Mouse (Mus musculus) forebrain, embryonic 10.5 days (tissue): ENCODE measurements at regions not wholly inside any gene's neighbourhood (a gene's known extent, or its start where the extent isn't known, plus 50 kb on each side); places are given as distances from the start of the nearest gene placed in this dataset.
"Not testable (repeated sequence)": the region's sequence is repeated elsewhere in the genome, so short reads cannot be mapped to it uniquely, and the experiment has no call there.

ENCODE experiments used
- DNase-seq: peaks from one replicate; pipeline ENCODE4 v3.0.0-alpha.2; 2017; ENCODE audit warnings: low spot score; ENCODE audit errors: extremely low spot score
- H3K27ac ChIP-seq: fragments of 300-500 bp; sonication (generic); 2 replicates; pipeline ENCODE4 v1.5.1; 2016; ENCODE audit warnings: mild to moderate bottlenecking
- H3K27me3 ChIP-seq: fragments of 300-500 bp; sonication (generic); 2 replicates; pipeline ENCODE4 v1.6.1; 2016; ENCODE audit warnings: mild to moderate bottlenecking; ENCODE audit not compliant: poor library complexity, severe bottlenecking
- H3K36me3 ChIP-seq: fragments of 300-500 bp; sonication (generic); replicated peaks from 2 replicates; pipeline ENCODE4 v1.6.1; 2016; ENCODE audit warnings: mild to moderate bottlenecking, moderate library complexity
- H3K4me1 ChIP-seq: fragments of 300-500 bp; sonication (generic); 2 replicates; pipeline ENCODE4 v1.6.1; 2016
- H3K4me3 ChIP-seq: fragments of 300-500 bp; sonication (generic); 2 replicates; pipeline ENCODE4 v1.5.1; 2016; ENCODE audit warnings: mild to moderate bottlenecking, moderate library complexity
- H3K9me3 ChIP-seq: fragments of 300-500 bp; sonication (generic); 2 replicates; pipeline ENCODE4 v1.6.1; 2016; ENCODE audit warnings: mild to moderate bottlenecking, moderate library complexity
- WGBS: fragments of 180-500 bp; shearing (Covaris S2); methylation state at CpG from one replicate; pipeline ENCODE4 v1.1.7; 2016; 5-methylcytosine and 5-hydroxymethylcytosine counted together

DNA sequence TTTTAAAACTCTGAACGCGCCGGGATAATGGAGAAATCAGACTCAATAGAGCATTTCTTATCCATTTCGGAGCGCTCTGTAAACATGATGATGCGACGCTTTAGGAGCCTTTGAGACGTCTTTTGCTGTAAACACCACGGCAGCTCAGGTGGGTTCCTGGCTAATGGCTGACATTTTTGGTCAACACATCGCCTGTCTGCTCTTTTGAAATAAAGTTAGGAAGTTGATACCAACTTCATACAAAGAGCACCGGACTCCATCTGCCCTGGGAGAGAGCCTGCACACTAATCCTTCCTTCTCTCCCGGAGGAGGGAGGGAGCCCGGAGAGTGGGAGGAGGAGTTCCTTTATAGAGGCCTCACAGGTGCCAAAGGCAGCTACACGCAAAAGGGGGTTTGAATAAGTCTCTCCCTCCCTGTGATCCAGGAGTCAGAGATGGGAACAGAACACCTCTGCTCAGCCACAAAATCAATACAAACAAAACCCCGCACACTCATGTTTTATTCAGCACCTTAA is 63.8 kb upstream of the Srsf6 start:
- peak; percentile 31 for DNase-seq
- WGBS, result 2% methylated on average over 15 of the region's 15 CpGs

DNA sequence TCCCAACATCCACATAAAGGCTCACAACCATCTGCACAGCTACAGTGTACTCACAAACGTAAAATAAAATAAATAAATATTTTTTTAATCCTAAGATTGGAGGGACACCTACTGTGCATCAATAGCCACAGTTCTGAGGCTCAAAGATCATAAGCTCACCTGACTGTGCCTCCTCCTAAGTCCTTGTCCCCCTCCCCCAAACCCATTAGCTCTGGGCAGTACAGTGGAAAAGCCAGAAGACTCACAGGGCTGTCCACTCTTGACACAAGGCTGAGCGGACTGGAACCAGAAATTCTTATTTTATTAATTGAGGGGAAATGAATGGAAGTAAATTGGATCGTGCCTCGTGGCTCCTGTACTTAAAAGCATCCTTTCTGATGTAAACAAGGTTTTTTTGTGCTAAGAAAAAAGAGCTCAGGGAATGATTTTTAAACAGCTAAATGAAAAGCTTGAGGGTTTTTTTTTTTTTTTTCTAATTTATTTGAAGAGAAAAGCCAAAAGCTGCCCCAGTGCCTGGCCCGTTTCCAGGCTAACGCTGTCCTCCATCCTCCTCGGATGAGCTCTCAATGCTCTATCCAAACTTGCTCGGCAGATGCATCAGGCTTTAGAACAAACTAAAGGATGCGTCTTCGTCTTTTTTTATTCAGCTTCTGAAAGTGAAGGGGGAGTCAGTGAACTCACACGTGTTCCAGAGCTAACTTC is 64.6 kb upstream of the Srsf6 start:
- Histone ChIP-seq H3K27ac (no peak overlapping the region), H3K27me3 (peaks cover 10% of the 10 kb centered on the region; the same call in 1 of the 2 replicates), H3K9me3 (no peaks in the 10 kb centered on the region), H3K36me3 (no peaks in the 10 kb centered on the region), H3K4me1 (peaks cover 15% of the 10 kb centered on the region), H3K4me3 (peak overlapping the region; percentile 54)
- 15% methylated on average over 11 of the region's 11 CpGs for WGBS
- no peak for DNase-seq

More for the DNA sequence above, 63.8 kb upstream of the Srsf6 start:
- H3K9me3 ChIP-seq, result no peaks in the 10 kb centered on the region
- H3K4me3 ChIP-seq, result peak overlapping the region; percentile 54
- H3K27ac ChIP-seq, result no peak overlapping the region; the same call in 1 of the 2 replicates
- H3K4me1 ChIP-seq, result peaks cover 15% of the 10 kb centered on the region
- peaks cover 10% of the 10 kb centered on the region; the same call in 1 of the 2 replicates for H3K27me3 ChIP-seq
- no peaks in the 10 kb centered on the region for H3K36me3 ChIP-seq

DNA sequence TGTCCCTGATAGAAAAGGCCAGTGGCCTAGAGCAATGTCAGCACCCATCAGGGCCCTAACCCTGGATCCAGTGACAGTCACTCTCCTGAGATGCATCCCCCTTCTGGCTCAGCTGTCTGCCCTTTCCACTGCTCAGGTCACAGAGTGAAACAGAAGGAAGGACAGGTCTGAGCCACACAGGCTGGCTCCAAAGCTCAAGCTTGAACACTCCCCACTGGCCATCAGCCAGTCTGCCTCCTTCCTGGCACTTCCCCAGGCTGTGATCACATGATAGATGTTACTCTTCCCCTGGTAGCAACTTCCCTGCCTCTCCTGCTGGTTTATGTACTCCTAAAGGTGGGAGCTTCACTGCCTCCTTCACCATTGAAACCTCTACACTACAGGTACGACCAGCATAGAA is 66.8 kb upstream of the Srsf6 start:
- no peaks in the 10 kb centered on the region for H3K36me3 ChIP-seq
- no peak overlapping the region for H3K4me3 ChIP-seq
- peaks cover 8% of the 10 kb centered on the region; the same call in 1 of the 2 replicates for H3K27me3 ChIP-seq
- no peak overlapping the region for H3K27ac ChIP-seq
- no peaks in the 10 kb centered on the region for H3K9me3 ChIP-seq
- WGBS, result 75% methylated on average over 1 of the region's 1 CpGs
- H3K4me1 ChIP-seq, result peaks cover 15% of the 10 kb centered on the region
- DNase-seq, result no peak

DNA sequence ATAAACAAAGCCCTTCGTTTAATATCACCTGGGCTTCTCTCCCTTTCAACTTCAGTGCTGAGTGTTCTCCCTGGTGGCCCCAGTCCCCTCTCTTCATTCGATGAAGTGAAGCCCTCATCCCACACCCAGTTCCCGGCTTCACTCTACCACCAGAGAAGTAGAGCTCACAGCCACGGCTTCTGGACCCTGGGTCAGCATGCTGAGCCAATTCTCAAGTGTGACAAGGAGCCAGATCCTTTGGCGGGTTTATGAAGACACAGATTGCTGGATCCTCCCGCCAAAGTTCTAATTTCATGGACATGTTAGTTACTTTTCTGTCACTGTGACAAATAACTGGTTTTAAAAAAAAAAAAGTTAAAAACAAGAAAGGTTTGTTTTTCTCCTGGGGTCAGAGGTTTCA is 76.7 kb upstream of the Srsf6 start:
- Histone ChIP-seq H3K27me3 (no peaks in the 10 kb centered on the region), H3K27ac (no peak overlapping the region), H3K36me3 (no peaks in the 10 kb centered on the region), H3K9me3 (no peaks in the 10 kb centered on the region), H3K4me1 (peaks cover 9% of the 10 kb centered on the region; the same call in 1 of the 2 replicates), H3K4me3 (no peak overlapping the region)
- 79% methylated on average over 6 of the region's 6 CpGs for WGBS
- no peak for DNase-seq

DNA sequence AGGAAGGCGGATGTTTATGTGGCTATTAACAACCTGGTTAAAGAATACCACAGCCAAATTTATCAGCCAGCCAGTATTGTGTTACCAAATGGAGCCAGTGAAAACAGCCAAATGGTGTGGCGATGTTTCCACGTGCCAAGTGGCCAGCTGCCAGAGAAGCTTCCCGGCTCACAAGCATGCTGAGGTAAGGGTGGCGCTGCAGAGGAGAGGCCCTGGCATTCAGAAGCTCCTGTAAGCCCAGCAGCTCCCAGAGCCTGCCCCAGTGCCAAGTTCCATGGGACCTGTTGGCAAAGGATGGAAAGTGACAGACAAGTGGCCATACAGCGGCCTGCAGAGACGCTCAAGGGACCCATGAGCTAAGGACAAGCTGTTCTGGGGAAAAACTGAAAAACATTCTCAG is 77.8 kb upstream of the Srsf6 start:
- Histone ChIP-seq H3K4me1 (peaks cover 9% of the 10 kb centered on the region; the same call in 1 of the 2 replicates), H3K27me3 (no peaks in the 10 kb centered on the region), H3K27ac (no peak overlapping the region), H3K4me3 (no peak overlapping the region), H3K36me3 (no peaks in the 10 kb centered on the region), H3K9me3 (no peaks in the 10 kb centered on the region)
- WGBS, result 88% methylated on average over 7 of the region's 7 CpGs
- no peak for DNase-seq

DNA sequence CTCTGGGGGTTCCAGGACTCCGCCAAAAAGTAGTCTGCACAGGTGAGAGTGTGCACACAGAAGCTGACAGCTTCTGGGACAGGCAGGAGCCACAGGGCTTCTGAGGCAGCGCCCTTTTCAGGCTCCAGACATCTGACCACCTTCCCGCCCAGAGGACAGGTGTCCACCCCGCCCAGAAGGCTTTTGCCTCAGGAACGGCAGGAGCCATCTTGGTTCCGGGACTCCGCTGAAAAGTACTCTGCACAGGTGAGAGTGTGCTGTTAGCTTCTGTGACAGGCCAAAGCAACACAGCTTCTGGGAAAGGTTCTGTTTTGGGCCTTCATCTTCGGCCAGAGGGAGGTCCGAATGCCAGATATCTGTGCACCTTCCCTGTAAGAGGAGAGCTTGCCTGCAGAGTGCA is 89.6 kb upstream of the Srsf6 start:
- H3K27ac ChIP-seq, H3K4me1 ChIP-seq, DNase-seq, H3K36me3 ChIP-seq, H3K9me3 ChIP-seq, H3K27me3 ChIP-seq, H3K4me3 ChIP-seq: not testable (repeated sequence)
- 90% methylated on average over 9 of the region's 9 CpGs for WGBS

DNA sequence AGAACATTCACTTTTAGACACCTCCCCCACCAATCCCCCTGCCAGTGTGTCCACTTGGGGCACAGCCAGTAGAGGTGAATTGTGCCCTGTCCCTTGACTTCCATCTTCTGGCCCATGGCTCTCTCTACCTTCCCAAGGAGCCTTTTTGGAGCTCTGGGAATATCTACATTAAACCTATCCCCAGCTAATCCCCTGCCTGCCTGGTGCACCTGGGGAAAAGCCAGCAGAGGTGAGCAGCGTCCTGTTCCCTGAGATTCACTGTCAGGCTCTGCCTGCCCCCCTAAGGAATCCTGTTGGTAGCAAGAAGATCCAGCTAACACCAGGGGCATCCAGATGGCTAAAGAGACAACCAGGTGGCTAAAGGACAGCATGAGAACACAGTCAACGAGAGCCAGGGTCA is 93.6 kb upstream of the Srsf6 start:
- no peak for DNase-seq
- Histone ChIP-seq H3K4me1 (peaks cover 7% of the 10 kb centered on the region), H3K27ac (no peak overlapping the region), H3K9me3 (no peaks in the 10 kb centered on the region), H3K36me3 (no peaks in the 10 kb centered on the region), H3K27me3 (no peaks in the 10 kb centered on the region), H3K4me3 (no peak overlapping the region)
- WGBS, result 52% methylated on average over 2 of the region's 2 CpGs

DNA sequence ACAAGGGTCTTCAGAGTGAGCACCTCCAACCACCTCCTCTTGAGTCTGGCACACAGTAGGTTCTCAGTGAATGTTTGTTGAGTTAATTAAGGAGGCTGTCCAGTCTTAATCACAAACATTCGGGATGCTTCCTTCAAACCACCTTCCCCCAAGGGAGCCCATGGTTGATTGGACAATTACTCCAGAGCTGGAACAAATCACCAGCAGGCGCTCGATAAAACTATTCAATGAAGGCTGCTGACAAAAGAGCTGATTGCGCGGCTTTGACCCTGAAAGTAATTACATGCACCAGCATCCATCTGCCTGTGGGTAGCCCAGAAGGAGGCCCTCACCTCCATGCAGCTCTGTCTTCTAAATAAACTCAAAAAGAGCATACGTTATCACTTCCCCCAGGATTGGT is 97.6 kb upstream of the Srsf6 start:
- no peak for DNase-seq
- peaks cover 7% of the 10 kb centered on the region for H3K4me1 ChIP-seq
- no peaks in the 10 kb centered on the region for H3K36me3 ChIP-seq
- no peak overlapping the region for H3K4me3 ChIP-seq
- 55% methylated on average over 6 of the region's 6 CpGs for WGBS
- H3K27me3 ChIP-seq, result no peaks in the 10 kb centered on the region
- no peak overlapping the region for H3K27ac ChIP-seq
- H3K9me3 ChIP-seq, result no peaks in the 10 kb centered on the region

DNA sequence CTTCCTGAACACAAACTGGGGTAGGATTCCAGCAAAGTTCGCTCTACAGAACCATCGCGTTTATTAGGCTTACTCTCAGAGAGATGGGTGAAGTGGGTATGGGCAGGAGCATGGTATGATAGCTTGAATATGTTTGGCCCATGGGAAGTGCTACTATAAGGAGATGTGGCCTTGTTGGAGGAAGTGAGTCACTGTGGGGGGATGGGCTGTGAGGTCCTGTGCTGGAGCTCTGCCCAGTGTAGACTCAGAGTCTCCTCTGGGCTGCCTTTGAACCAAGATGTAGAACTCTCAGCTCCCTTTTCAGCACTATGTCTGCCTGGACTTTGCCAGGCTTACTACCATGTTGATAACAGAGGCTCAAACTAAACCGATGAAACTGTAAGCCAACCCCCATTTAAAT is 112.5 kb upstream of the Srsf6 start:
- Histone ChIP-seq H3K36me3 (no peaks in the 10 kb centered on the region), H3K4me3 (no peak overlapping the region), H3K27ac (no peak overlapping the region), H3K27me3 (no peaks in the 10 kb centered on the region), H3K9me3 (no peaks in the 10 kb centered on the region), H3K4me1 (0 out of 2 replicates have a peak, but pooled peaks cover 2% of the 10 kb centered on the region)
- no peak for DNase-seq
- WGBS, result 95% methylated on average over 4 of the region's 4 CpGs

DNA sequence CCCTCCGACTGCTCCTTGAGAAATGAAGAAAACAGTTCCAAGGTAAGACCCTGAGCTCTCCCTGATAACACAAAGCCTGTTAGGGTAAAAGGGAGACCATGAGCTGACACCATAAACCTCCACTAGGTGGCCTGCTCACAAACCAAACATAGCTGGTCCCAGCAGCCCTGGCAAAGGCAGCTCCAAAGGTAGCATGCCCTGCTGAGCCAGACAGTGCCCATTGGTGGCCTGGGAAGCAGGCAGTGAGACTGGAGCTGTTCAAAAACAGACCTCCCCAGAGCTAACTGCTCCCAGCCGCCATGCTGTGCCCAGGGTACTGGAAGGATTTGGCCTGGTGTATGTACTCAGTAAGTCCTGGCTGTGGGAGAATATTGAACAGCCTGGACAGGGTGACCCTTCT is 117.1 kb upstream of the Srsf6 start:
- Histone ChIP-seq H3K9me3 (no peaks in the 10 kb centered on the region), H3K27ac (no peak overlapping the region), H3K36me3 (no peaks in the 10 kb centered on the region), H3K4me3 (no peak overlapping the region), H3K27me3 (no peaks in the 10 kb centered on the region), H3K4me1 (0 out of 2 replicates have a peak, but pooled peaks cover 2% of the 10 kb centered on the region)
- 44% methylated on average over 2 of the region's 2 CpGs for whole genome bisulfite sequencing
- peak; percentile 29 for DNase-seq

DNA sequence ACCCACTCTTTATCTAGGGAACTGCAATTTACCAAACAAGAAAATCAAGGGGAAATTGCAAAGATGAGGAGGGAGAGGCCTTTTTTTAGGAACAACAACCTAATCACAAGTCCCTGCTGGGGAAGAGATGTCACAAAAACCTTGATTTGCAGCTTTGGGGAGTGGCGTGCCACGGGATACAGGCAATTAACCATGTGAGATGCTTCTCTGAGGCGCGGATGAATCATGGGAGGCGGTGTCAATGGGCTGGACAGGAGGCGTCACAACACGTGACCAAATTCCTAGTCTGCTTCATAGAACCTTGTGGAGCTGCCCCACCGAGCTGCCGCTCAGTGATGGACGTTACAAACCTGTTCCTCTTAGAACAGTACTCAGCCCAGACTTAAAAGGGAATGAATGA is 123.6 kb upstream of the Srsf6 start:
- no peaks in the 10 kb centered on the region for H3K4me1 ChIP-seq
- no peak overlapping the region for H3K4me3 ChIP-seq
- 91% methylated on average over 10 of the region's 10 CpGs for WGBS
- H3K27me3 ChIP-seq, result no peaks in the 10 kb centered on the region
- 0 out of 2 replicates have a peak, but pooled peaks cover 3% of the 10 kb centered on the region for H3K9me3 ChIP-seq
- no peaks in the 10 kb centered on the region for H3K36me3 ChIP-seq
- H3K27ac ChIP-seq, result no peak overlapping the region
- DNase-seq, result no peak

DNA sequence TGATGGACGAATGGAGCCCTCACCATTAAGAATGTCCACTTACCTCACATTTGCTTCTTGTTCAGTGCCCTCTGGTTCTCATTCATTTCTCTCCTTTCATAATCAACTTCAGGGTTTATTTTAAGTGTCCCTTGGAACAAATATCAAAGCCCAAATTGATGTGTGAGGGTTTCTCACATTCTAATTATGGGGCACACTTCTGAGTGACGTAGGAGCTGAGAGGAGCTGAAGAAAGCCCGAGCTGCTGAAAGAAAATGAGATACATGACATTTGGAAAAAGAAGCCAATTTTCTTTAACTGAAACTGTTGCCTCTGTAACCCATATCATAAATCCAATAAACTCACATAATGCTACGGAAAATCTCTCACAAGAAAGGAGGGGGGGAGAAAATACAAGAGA is 134.8 kb upstream of the Srsf6 start:
- WGBS, result 77% methylated on average over 4 of the region's 4 CpGs
- Histone ChIP-seq H3K4me1 (no peaks in the 10 kb centered on the region), H3K27me3 (no peaks in the 10 kb centered on the region), H3K27ac (no peak overlapping the region), H3K9me3 (no peaks in the 10 kb centered on the region), H3K36me3 (no peaks in the 10 kb centered on the region), H3K4me3 (no peak overlapping the region)
- DNase-seq, result no peak

DNA sequence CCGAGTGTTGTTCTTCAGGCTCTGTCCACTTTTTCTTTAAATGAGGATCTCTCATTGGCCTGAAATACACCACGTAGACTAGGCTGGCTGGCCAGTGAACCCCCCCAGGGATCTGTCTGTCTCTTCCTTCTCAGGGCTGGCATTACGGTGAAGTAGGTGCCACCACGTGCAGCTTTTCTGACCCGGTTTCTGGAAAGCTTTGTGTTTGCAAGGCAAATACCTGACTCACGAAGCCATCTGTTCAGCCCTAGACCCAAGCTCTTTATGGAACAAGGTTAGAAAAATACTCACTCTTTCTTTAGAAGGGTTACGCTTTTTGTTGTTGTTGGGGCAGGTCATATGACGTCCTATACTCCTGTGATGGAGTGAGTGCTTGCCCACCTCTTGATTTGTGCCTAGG is 133.3 kb upstream of the Ptprt start:
- no peaks in the 10 kb centered on the region for H3K27me3 ChIP-seq
- H3K27ac ChIP-seq, result no peak overlapping the region
- no peak for DNase-seq
- no peaks in the 10 kb centered on the region for H3K36me3 ChIP-seq
- H3K9me3 ChIP-seq, result no peaks in the 10 kb centered on the region
- H3K4me3 ChIP-seq, result no peak overlapping the region
- H3K4me1 ChIP-seq, result 0 out of 2 replicates have a peak, but pooled peaks cover 2% of the 10 kb centered on the region
- WGBS, result 91% methylated on average over 8 of the region's 8 CpGs
